ENCODE assay signal across 20 mouse cellular contexts in genomic region chr9:30515953-30516352, GRCm38 (mm10).
DNase-seq lines count a peak whose midpoint lies in the region; TF ChIP-seq lines count a peak whose summit lies in the region.
"Had no signal": no experiment of that assay in that cellular context is flagged by ENCODE, and none has a peak within 500 bp of the region (broad histone marks: within the 10 kb centered on the region; RNA-seq: fewer than 3 reads in every experiment).

No protein-coding gene starts in this region.

- no peak for TF ChIP-seq POLR2A in CH12.LX (IDR thresholded peaks at IDR 0.05; ENCODE audit: low read depth, low read length)

- no peak overlapping the region; the same call in 1 of the 2 replicates for H3K27ac ChIP-seq in CH12.LX (ENCODE audit: insufficient read depth, low read depth)
- H3K27ac ChIP-seq in layer of hippocampus, adult 2 months: no peak overlapping the region
- H3K27ac ChIP-seq: heart, embryonic 15.5 days; hindbrain, embryonic 14.5 days; liver, embryonic 12.5 days; midbrain, embryonic 12.5 days had no signal

- H3K9ac ChIP-seq in CH12.LX (ENCODE audit: insufficient read depth, low read depth): peak overlapping the region; percentile 47; the same call in 1 of the 2 replicates
- H3K9ac ChIP-seq: heart, embryonic 15.5 days; hindbrain, embryonic 14.5 days; liver, embryonic 12.5 days; liver, postnatal 0 days; midbrain, embryonic 12.5 days had no signal

- TF ChIP-seq CTCF in CH12.LX (conservative IDR thresholded peaks at IDR 0.05 in 1 of 2, IDR thresholded peaks at IDR 0.05 in 1 of 2; ENCODE audit: low read depth in 2 of 2, low read length in 2 of 2): no peak
- no peak for TF ChIP-seq CTCF in layer of hippocampus, adult 2 months (conservative IDR thresholded peaks at IDR 0.05)

- DNase-seq in CH12.LX (ENCODE audit: extremely low read depth): peak; percentile 91
- peak; percentile 85 for DNase-seq in ES-CJ7 (ENCODE audit: low read depth, low spot score)
- peak; percentile 40 for DNase-seq in embryo, embryonic 10.5 days (ENCODE audit: low spot score)
- DNase-seq in forelimb bud, embryonic 11.5 days (ENCODE audit: low read depth, low spot score): peak; percentile 59
- no peak for DNase-seq in layer of hippocampus, adult 2 months (ENCODE audit: low spot score in 2 of 2)
- no peak for DNase-seq in B cell, adult 2 months
- no peak for DNase-seq in kidney, postnatal 4 days
- DNase-seq in urinary bladder, postnatal 14 days (ENCODE audit: low spot score): no peak
- DNase-seq: adrenal gland, postnatal 14 days; cerebellum, adult 11 months; cerebellum, adult 9-10 months; cerebellum, postnatal 36 days; kidney, postnatal 14 days; liver, postnatal 0 days; lung, postnatal 36 days had no signal

- H3K4me2 ChIP-seq in CH12.LX (ENCODE audit: insufficient read depth, low read depth, poor library complexity, severe bottlenecking): peak overlapping the region; percentile 50; the same call in 1 of the 2 replicates
- H3K4me2 ChIP-seq: heart, embryonic 15.5 days; hindbrain, embryonic 14.5 days; liver, embryonic 12.5 days; midbrain, embryonic 12.5 days had no signal

- peak; percentile 80 for TF ChIP-seq EP300 in CH12.LX (IDR thresholded peaks at IDR 0.05; ENCODE audit: low read length)

- H3K79me2 ChIP-seq in CH12.LX (replicated peaks; ENCODE audit: control insufficient read depth, extremely low read depth, insufficient read depth, poor library complexity, severe bottlenecking): no peaks in the 10 kb centered on the region

- H3K27me3 ChIP-seq in CH12.LX (replicated peaks): no peaks in the 10 kb centered on the region
- H3K27me3 ChIP-seq: heart, embryonic 15.5 days; liver, embryonic 12.5 days; megakaryocyte, embryonic 14.5 days; midbrain, embryonic 12.5 days had no signal

- H3K4me3 ChIP-seq in CH12.LX (replicated peaks in 1 of 3; ENCODE audit: low read depth in 2 of 3, low read length in 2 of 3, poor library complexity in 1 of 3): no peak overlapping the region
- no peak overlapping the region for H3K4me3 ChIP-seq in layer of hippocampus, adult 2 months
- H3K4me3 ChIP-seq: heart, embryonic 15.5 days; liver, embryonic 12.5 days; megakaryocyte, embryonic 14.5 days; midbrain, embryonic 12.5 days had no signal

- in situ Hi-C loops in CH12.LX (cut with MboI; ENCODE audit: low pct_ligation_motif_present, low pct_unique_long_range_greater_than_20kb, low sequenced_read_pairs): no loop called here

- peaks cover 12% of the 10 kb centered on the region for H3K9me3 ChIP-seq in CH12.LX (replicated peaks; ENCODE audit: low read length)
- H3K9me3 ChIP-seq: heart, embryonic 15.5 days; midbrain, embryonic 12.5 days had no signal

- dilution Hi-C loops in CH12.LX (cut with MboI; ENCODE audit: extremely low pct_ligation_motif_present, extremely low pct_unique_long_range_greater_than_20kb, low sequenced_read_pairs): no loop called here

- no peaks in the 10 kb centered on the region for H3K36me3 ChIP-seq in CH12.LX (replicated peaks in 1 of 2; ENCODE audit: control insufficient read depth in 1 of 2, insufficient read depth in 1 of 2, low read length in 1 of 2)
- H3K36me3 ChIP-seq: heart, embryonic 15.5 days; liver, embryonic 12.5 days; midbrain, embryonic 12.5 days had no signal

- peak; percentile 17 for TF ChIP-seq RAD21 in CH12.LX (IDR thresholded peaks at IDR 0.05; ENCODE audit: low read depth, low read length)

- H3K4me1 ChIP-seq in CH12.LX (ENCODE audit: control insufficient read depth in 1 of 2, insufficient read depth in 2 of 2): peaks cover 12 to 40% of the 10 kb centered on the region in 2 experiments
- H3K4me1 ChIP-seq: heart, embryonic 15.5 days; liver, embryonic 12.5 days; megakaryocyte, embryonic 14.5 days had no signal

TF ChIP-seq in CH12.LX, 34 proteins besides CTCF, POLR2A, EP300 and RAD21:
- TF ChIP-seq MXI1 (IDR thresholded peaks at IDR 0.05; ENCODE audit: low read depth, low read length) (peak; percentile 44; the same call in 1 of the 2 replicates), ZMIZ1 (IDR thresholded peaks at IDR 0.05; ENCODE audit: low read depth, low read length) (no peak), NRF1 (IDR thresholded peaks at IDR 0.05; ENCODE audit: low read depth, low read length) (no peak), NELFE (IDR thresholded peaks at IDR 0.05; ENCODE audit: low read depth, low read length) (0 out of 2 replicates have a peak, but pooled peaks have one; percentile 24), ZNF384 (IDR thresholded peaks at IDR 0.05; ENCODE audit: low read depth, low read length) (peak; percentile 5; the same call in 1 of the 2 replicates), USF1 (IDR thresholded peaks at IDR 0.05; ENCODE audit: low read depth, low read length) (no peak), KAT2A (IDR thresholded peaks at IDR 0.05; ENCODE audit: insufficient replicate concordance, low read length) (no peak), UBTF (IDR thresholded peaks at IDR 0.05; ENCODE audit: low read depth, low read length) (no peak), JUND (conservative IDR thresholded peaks at IDR 0.05; ENCODE audit: low read depth, low read length) (peak; percentile 31; the same call in 1 of the 2 replicates), ETS1 (conservative IDR thresholded peaks at IDR 0.05; ENCODE audit: low read depth, low read length) (peak; percentile 92), IRF4 (IDR thresholded peaks at IDR 0.05; ENCODE audit: low read depth, low read length) (peak; percentile 82), CHD2 (IDR thresholded peaks at IDR 0.05; ENCODE audit: low read length) (peak; percentile 97), MAX (IDR thresholded peaks at IDR 0.05; ENCODE audit: low read length) (peak; percentile 44; the same call in 1 of the 2 replicates), JUN (IDR thresholded peaks at IDR 0.05; ENCODE audit: insufficient read depth, low read depth, low read length) (peak; percentile 21; the same call in 1 of the 2 replicates), MYC (IDR thresholded peaks at IDR 0.05; ENCODE audit: low read depth, low read length) (peak; percentile 67; the same call in 1 of the 2 replicates), E2F4 (IDR thresholded peaks at IDR 0.05; ENCODE audit: insufficient replicate concordance, low read depth, low read length) (no peak), MAFK (IDR thresholded peaks at IDR 0.05; ENCODE audit: insufficient replicate concordance, low read length) (0 out of 2 replicates have a peak, but pooled peaks have one; percentile 40), PAX5 (IDR thresholded peaks at IDR 0.05; ENCODE audit: low read length) (no peak), TCF12 (IDR thresholded peaks at IDR 0.05; ENCODE audit: low read depth, low read length) (peak; percentile 83), RCOR1 (conservative IDR thresholded peaks at IDR 0.05; ENCODE audit: low read depth, low read length) (no peak), BHLHE40 (IDR thresholded peaks at IDR 0.05; ENCODE audit: low read depth, low read length) (peak; percentile 77), POLR2AphosphoS2 (IDR thresholded peaks at IDR 0.05; ENCODE audit: low read depth, low read length) (no peak), ELF1 (IDR thresholded peaks at IDR 0.05; ENCODE audit: low read depth, low read length) (peak; percentile 65; the same call in 1 of the 2 replicates), GABPA (IDR thresholded peaks at IDR 0.05; ENCODE audit: insufficient replicate concordance, low read depth, low read length) (no peak), SMC3 (IDR thresholded peaks at IDR 0.05; ENCODE audit: low read depth, low read length) (peak; percentile 18), USF2 (conservative IDR thresholded peaks at IDR 0.05; ENCODE audit: low read depth, low read length) (no peak), ZKSCAN1 (IDR thresholded peaks at IDR 0.05; ENCODE audit: borderline replicate concordance, low read depth, low read length) (no peak), ZC3H11A (IDR thresholded peaks at IDR 0.05; ENCODE audit: low read depth, low read length) (no peak), MAZ (IDR thresholded peaks at IDR 0.05; ENCODE audit: low read depth, low read length) (no peak), HCFC1 (IDR thresholded peaks at IDR 0.05; ENCODE audit: low read depth, low read length) (peak; percentile 15; the same call in 1 of the 2 replicates), CHD1 (IDR thresholded peaks at IDR 0.05; ENCODE audit: low read depth, low read length) (no peak), SIN3A (IDR thresholded peaks at IDR 0.05; ENCODE audit: low read length) (no peak; the same call in none of the 2 replicates), TBP (conservative IDR thresholded peaks at IDR 0.05; ENCODE audit: low read depth, low read length) (no peak), MEF2A (IDR thresholded peaks at IDR 0.05; ENCODE audit: borderline replicate concordance, low read depth, low read length) (peak; percentile 73)

Comparison
In these comparisons a context has a peak if more than half of its experiments do, and no peak if none do; other contexts are left out.
1. DNase-seq: peak in CH12.LX (single experiment), ES-CJ7 (single experiment), embryo, embryonic 10.5 days (single experiment) and forelimb bud, embryonic 11.5 days (single experiment); none in layer of hippocampus, adult 2 months (0 of 2), B cell, adult 2 months (0 of 2), kidney, postnatal 4 days (0 of 2) and urinary bladder, postnatal 14 days (single experiment).